Mouse (Mus musculus): ENCODE results near the gene Etl4. TPM values are rescaled to one million over a fixed set of nuclear protein-coding genes. Genes with fewer than 3 reads are reported as not detected.

Gene Etl4
- polyA plus RNA-seq, 1 experiment from 2014 or later: 34.4 TPM

GRCm38 (mm10) chr2:20294596-20294995 is 385.0 kb downstream of the Etl4 start:
- Histone ChIP-seq H3K27me3 (ENCODE audit: control insufficient read depth, insufficient read depth, low read length) (no peaks in the 10 kb centered on the region), H3K9me3 (ENCODE audit: control insufficient read depth, low read length) (no peaks in the 10 kb centered on the region), H3K4me1 (replicated peaks; ENCODE audit: control insufficient read depth, insufficient read depth, low read length) (no peaks in the 10 kb centered on the region), H3K4me2 (ENCODE audit: low read depth, low read length, severe bottlenecking) (no peak overlapping the region), H3K36me3 (ENCODE audit: control insufficient read depth, insufficient read depth, low read length) (no peaks in the 10 kb centered on the region), H3K4me3 (ENCODE audit: low read depth, low read length) (no peak overlapping the region), H3K27ac (ENCODE audit: low read depth, low read length) (no peak overlapping the region), H3K9ac (ENCODE audit: low read length) (no peak overlapping the region)
- WGBS: 20% methylated on average over 4 of the region's 4 CpGs
- ATAC-seq (replicated peaks; ENCODE audit: low FRiP score) (no peak), DNase-seq (ENCODE audit: low spot score) (no peak)

GRCm38 (mm10) chr2:20302517-20302916 is 392.9 kb downstream of the Etl4 start:
- H3K9me3 ChIP-seq (ENCODE audit: control insufficient read depth, low read length): no peaks in the 10 kb centered on the region
- ATAC-seq (replicated peaks; ENCODE audit: low FRiP score): no peak
- no peaks in the 10 kb centered on the region for H3K27me3 ChIP-seq (ENCODE audit: control insufficient read depth, insufficient read depth, low read length)
- no peaks in the 10 kb centered on the region for H3K36me3 ChIP-seq (ENCODE audit: control insufficient read depth, insufficient read depth, low read length)
- DNase-seq (ENCODE audit: low spot score): no peak
- no peak overlapping the region for H3K4me3 ChIP-seq (ENCODE audit: low read depth, low read length)
- no peak overlapping the region for H3K9ac ChIP-seq (ENCODE audit: low read length)
- no peak overlapping the region for H3K4me2 ChIP-seq (ENCODE audit: low read depth, low read length, severe bottlenecking)
- 92% methylated on average over 3 of the region's 3 CpGs for WGBS
- no peaks in the 10 kb centered on the region for H3K4me1 ChIP-seq (replicated peaks; ENCODE audit: control insufficient read depth, insufficient read depth, low read length)
- H3K27ac ChIP-seq (ENCODE audit: low read depth, low read length): no peak overlapping the region

- H3K27ac ChIP-seq (ENCODE audit: low read depth, low read length): no peak overlapping the region
- H3K36me3 ChIP-seq (ENCODE audit: control insufficient read depth, insufficient read depth, low read length): no peaks in the 10 kb centered on the region
- H3K4me3 ChIP-seq (ENCODE audit: low read depth, low read length): no peak overlapping the region
- no peak for ATAC-seq (replicated peaks; ENCODE audit: low FRiP score)
- H3K4me2 ChIP-seq (ENCODE audit: low read depth, low read length, severe bottlenecking): no peak overlapping the region
- H3K27me3 ChIP-seq (ENCODE audit: control insufficient read depth, insufficient read depth, low read length): no peaks in the 10 kb centered on the region
- no peaks in the 10 kb centered on the region for H3K9me3 ChIP-seq (ENCODE audit: control insufficient read depth, low read length)
- no peaks in the 10 kb centered on the region for H3K4me1 ChIP-seq (replicated peaks; ENCODE audit: control insufficient read depth, insufficient read depth, low read length)
- WGBS: 73% methylated on average over 1 of the region's 1 CpGs
- DNase-seq (ENCODE audit: low spot score): no peak
- H3K9ac ChIP-seq (ENCODE audit: low read length): no peak overlapping the region
Observed at GRCm38 (mm10) chr2:20324954-20325353, 415.4 kb downstream of the Etl4 start.

GRCm38 (mm10) chr2:20336176-20336575 is 426.6 kb downstream of the Etl4 start:
- Histone ChIP-seq H3K27ac (ENCODE audit: low read depth, low read length) (no peak overlapping the region), H3K9ac (ENCODE audit: low read length) (no peak overlapping the region), H3K4me2 (ENCODE audit: low read depth, low read length, severe bottlenecking) (no peak overlapping the region), H3K4me3 (ENCODE audit: low read depth, low read length) (no peak overlapping the region), H3K36me3 (ENCODE audit: control insufficient read depth, insufficient read depth, low read length) (no peaks in the 10 kb centered on the region), H3K9me3 (ENCODE audit: control insufficient read depth, low read length) (no peaks in the 10 kb centered on the region), H3K27me3 (ENCODE audit: control insufficient read depth, insufficient read depth, low read length) (no peaks in the 10 kb centered on the region), H3K4me1 (replicated peaks; ENCODE audit: control insufficient read depth, insufficient read depth, low read length) (0 out of 2 replicates have a peak, but pooled peaks cover 7% of the 10 kb centered on the region)
- WGBS: 89% methylated on average over 6 of the region's 6 CpGs
- DNase-seq (ENCODE audit: low spot score) (no peak), ATAC-seq (replicated peaks; ENCODE audit: low FRiP score) (no peak)

GRCm38 (mm10) chr2:20339016-20339734 is 429.6 kb downstream of the Etl4 start:
- ATAC-seq (replicated peaks; ENCODE audit: low FRiP score): no peak
- no peak overlapping the region; the same call in 1 of the 2 replicates for H3K4me2 ChIP-seq (ENCODE audit: low read depth, low read length, severe bottlenecking)
- no peaks in the 10 kb centered on the region for H3K36me3 ChIP-seq (ENCODE audit: control insufficient read depth, insufficient read depth, low read length)
- H3K27ac ChIP-seq (ENCODE audit: low read depth, low read length): no peak overlapping the region
- DNase-seq (ENCODE audit: low spot score): no peak
- H3K27me3 ChIP-seq (ENCODE audit: control insufficient read depth, insufficient read depth, low read length): no peaks in the 10 kb centered on the region
- no peaks in the 10 kb centered on the region for H3K9me3 ChIP-seq (ENCODE audit: control insufficient read depth, low read length)
- no peak overlapping the region for H3K9ac ChIP-seq (ENCODE audit: low read length)
- WGBS: 52% methylated on average over 7 of the region's 7 CpGs
- H3K4me1 ChIP-seq (replicated peaks; ENCODE audit: control insufficient read depth, insufficient read depth, low read length): 0 out of 2 replicates have a peak, but pooled peaks cover 7% of the 10 kb centered on the region
- H3K4me3 ChIP-seq (ENCODE audit: low read depth, low read length): no peak overlapping the region

GRCm38 (mm10) chr2:20339919-20340318 is 430.3 kb downstream of the Etl4 start:
- Histone ChIP-seq H3K4me1 (replicated peaks; ENCODE audit: control insufficient read depth, insufficient read depth, low read length) (0 out of 2 replicates have a peak, but pooled peaks cover 7% of the 10 kb centered on the region), H3K4me2 (ENCODE audit: low read depth, low read length, severe bottlenecking) (peak overlapping the region; percentile 36), H3K36me3 (ENCODE audit: control insufficient read depth, insufficient read depth, low read length) (no peaks in the 10 kb centered on the region), H3K9ac (ENCODE audit: low read length) (0 out of 2 replicates have a peak overlapping the region, but pooled peaks have one; percentile 37), H3K4me3 (ENCODE audit: low read depth, low read length) (peak overlapping the region; percentile 14), H3K27ac (ENCODE audit: low read depth, low read length) (no peak overlapping the region), H3K27me3 (ENCODE audit: control insufficient read depth, insufficient read depth, low read length) (no peaks in the 10 kb centered on the region), H3K9me3 (ENCODE audit: control insufficient read depth, low read length) (no peaks in the 10 kb centered on the region)
- 17% methylated on average over 12 of the region's 12 CpGs for WGBS
- DNase-seq (ENCODE audit: low spot score) (no peak), ATAC-seq (replicated peaks; ENCODE audit: low FRiP score) (no peak)

- Histone ChIP-seq H3K4me2 (ENCODE audit: low read depth, low read length, severe bottlenecking) (no peak overlapping the region), H3K36me3 (ENCODE audit: control insufficient read depth, insufficient read depth, low read length) (no peaks in the 10 kb centered on the region), H3K27ac (ENCODE audit: low read depth, low read length) (no peak overlapping the region), H3K4me3 (ENCODE audit: low read depth, low read length) (no peak overlapping the region), H3K4me1 (replicated peaks; ENCODE audit: control insufficient read depth, insufficient read depth, low read length) (no peaks in the 10 kb centered on the region), H3K27me3 (ENCODE audit: control insufficient read depth, insufficient read depth, low read length) (no peaks in the 10 kb centered on the region), H3K9me3 (ENCODE audit: control insufficient read depth, low read length) (no peaks in the 10 kb centered on the region), H3K9ac (ENCODE audit: low read length) (no peak overlapping the region)
- ATAC-seq (replicated peaks; ENCODE audit: low FRiP score): no peak
- WGBS: 65% methylated on average over 3 of the region's 3 CpGs
- DNase-seq (ENCODE audit: low spot score): no peak
Observed at GRCm38 (mm10) chr2:20346873-20347272, 437.3 kb downstream of the Etl4 start.

GRCm38 (mm10) chr2:20349268-20349667 is 439.7 kb downstream of the Etl4 start:
- ATAC-seq (replicated peaks; ENCODE audit: low FRiP score) (no peak), DNase-seq (ENCODE audit: low spot score) (no peak)
- Histone ChIP-seq H3K27me3 (ENCODE audit: control insufficient read depth, insufficient read depth, low read length) (no peaks in the 10 kb centered on the region), H3K4me1 (replicated peaks; ENCODE audit: control insufficient read depth, insufficient read depth, low read length) (no peaks in the 10 kb centered on the region), H3K36me3 (ENCODE audit: control insufficient read depth, insufficient read depth, low read length) (no peaks in the 10 kb centered on the region), H3K27ac (ENCODE audit: low read depth, low read length) (no peak overlapping the region), H3K4me2 (ENCODE audit: low read depth, low read length, severe bottlenecking) (no peak overlapping the region), H3K4me3 (ENCODE audit: low read depth, low read length) (no peak overlapping the region), H3K9me3 (ENCODE audit: control insufficient read depth, low read length) (no peaks in the 10 kb centered on the region), H3K9ac (ENCODE audit: low read length) (no peak overlapping the region)
- 84% methylated on average over 5 of the region's 5 CpGs for WGBS

- Histone ChIP-seq H3K27me3 (ENCODE audit: control insufficient read depth, insufficient read depth, low read length) (no peaks in the 10 kb centered on the region), H3K27ac (ENCODE audit: low read depth, low read length) (no peak overlapping the region), H3K4me3 (ENCODE audit: low read depth, low read length) (no peak overlapping the region), H3K9ac (ENCODE audit: low read length) (no peak overlapping the region), H3K36me3 (ENCODE audit: control insufficient read depth, insufficient read depth, low read length) (no peaks in the 10 kb centered on the region), H3K9me3 (ENCODE audit: control insufficient read depth, low read length) (no peaks in the 10 kb centered on the region), H3K4me1 (replicated peaks; ENCODE audit: control insufficient read depth, insufficient read depth, low read length) (no peaks in the 10 kb centered on the region), H3K4me2 (ENCODE audit: low read depth, low read length, severe bottlenecking) (no peak overlapping the region)
- ATAC-seq (replicated peaks; ENCODE audit: low FRiP score) (no peak), DNase-seq (ENCODE audit: low spot score) (no peak)
Observed at GRCm38 (mm10) chr2:20352796-20353195, 443.2 kb downstream of the Etl4 start.

All from forebrain, embryonic 11.5 days (tissue).